Mouse (Mus musculus): ENCODE measurements around the gene Uimc1. TPM values are rescaled to one million over a fixed set of nuclear protein-coding genes. Genes with fewer than 3 reads are reported as not detected.
A peak's percentile ranks its signal among the peaks of the same experiment; 100 is the strongest.

Gene Uimc1
- polyA plus RNA-seq, 1 experiment from 2014 or later = 25.3 TPM

- Histone ChIP-seq H3K36me3 (no peaks in the 10 kb centered on the region), H3K27me3 (peaks cover 64% of the 10 kb centered on the region), H3K9ac (no peak overlapping the region), H3K4me3 (no peak overlapping the region), H3K4me1 (peaks cover 42% of the 10 kb centered on the region), H3K9me3 (replicated peaks) (no peaks in the 10 kb centered on the region), H3K27ac (no peak overlapping the region), H3K4me2 (replicated peaks) (no peak overlapping the region)
- peak; percentile 59 for ATAC-seq (ENCODE audit: low FRiP score)
- 37% methylated on average over 6 of the region's 6 CpGs for WGBS
Observed at GRCm38 (mm10) chr13:55008589-55008988, 91.5 kb downstream of the Uimc1 start.

DNA sequence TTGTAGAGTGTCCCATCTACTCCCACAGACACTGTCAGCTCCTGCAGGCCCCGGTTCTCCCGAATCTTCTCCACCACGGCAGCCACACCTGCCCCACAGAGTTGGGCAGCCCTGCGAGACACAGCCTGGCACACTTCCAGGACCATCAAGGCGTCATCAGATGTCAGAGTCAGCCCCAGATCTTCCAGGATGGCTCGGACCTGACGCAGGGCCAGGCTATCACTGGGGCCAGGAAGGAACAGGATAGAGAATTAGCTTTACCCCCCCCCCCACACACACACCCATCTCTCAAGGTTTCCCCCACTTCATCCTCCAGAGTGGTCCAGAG is 93.7 kb downstream of the Uimc1 start:
- WGBS = 83% methylated on average over 7 of the region's 7 CpGs
- Histone ChIP-seq H3K27me3 (peaks cover 76% of the 10 kb centered on the region), H3K27ac (no peak overlapping the region), H3K4me3 (no peak overlapping the region), H3K36me3 (no peaks in the 10 kb centered on the region), H3K4me2 (replicated peaks) (no peak overlapping the region), H3K9me3 (replicated peaks) (no peaks in the 10 kb centered on the region), H3K9ac (no peak overlapping the region), H3K4me1 (peaks cover 35% of the 10 kb centered on the region)
- no peak for ATAC-seq (ENCODE audit: low FRiP score)

DNA sequence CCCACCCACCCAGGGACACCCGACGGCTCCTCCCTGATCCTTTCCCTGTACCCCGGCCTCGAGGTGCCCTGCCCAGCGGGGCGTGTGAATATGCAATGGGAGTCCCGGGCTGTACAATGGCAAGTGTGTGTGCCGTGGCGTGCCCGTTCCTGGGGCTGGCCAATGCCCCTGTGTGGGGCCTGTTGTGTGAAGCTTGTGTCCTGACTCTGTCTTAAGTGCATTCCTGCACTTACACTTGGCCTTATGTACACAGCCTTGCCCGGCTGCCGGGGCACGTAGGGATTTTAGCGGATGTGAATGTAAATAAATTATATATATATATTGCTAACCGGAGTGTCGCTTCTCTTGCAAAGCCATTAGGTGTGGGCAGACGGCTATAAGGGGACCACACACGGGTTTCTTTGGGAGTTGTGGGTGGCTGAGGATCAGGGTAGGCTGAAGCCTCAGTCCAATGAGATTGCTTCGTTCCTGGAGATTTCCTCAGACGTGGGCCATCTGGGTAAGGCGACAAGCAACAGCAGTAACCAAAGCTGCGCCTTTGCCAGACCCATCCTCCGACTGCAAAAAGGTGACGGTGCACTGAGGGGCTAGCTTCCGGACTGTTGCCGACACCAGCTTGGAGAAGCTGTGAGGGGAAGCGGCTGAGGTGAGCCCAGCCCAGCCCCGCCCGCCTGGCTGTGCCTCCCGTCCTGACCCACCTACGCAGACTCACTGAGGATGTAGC is 94.2 kb downstream of the Uimc1 start:
- Histone ChIP-seq H3K4me3 (no peak overlapping the region), H3K9me3 (replicated peaks) (no peaks in the 10 kb centered on the region), H3K9ac (peak overlapping the region; percentile 32), H3K36me3 (no peaks in the 10 kb centered on the region), H3K27me3 (peaks cover 77% of the 10 kb centered on the region), H3K4me2 (replicated peaks) (no peak overlapping the region), H3K27ac (peak overlapping the region; percentile 7; the same call in 1 of the 2 replicates), H3K4me1 (peaks cover 35% of the 10 kb centered on the region)
- 66% methylated on average over 31 of the region's 31 CpGs for WGBS
- peak; percentile 14; the same call in 1 of the 2 replicates for ATAC-seq (ENCODE audit: low FRiP score)

DNA sequence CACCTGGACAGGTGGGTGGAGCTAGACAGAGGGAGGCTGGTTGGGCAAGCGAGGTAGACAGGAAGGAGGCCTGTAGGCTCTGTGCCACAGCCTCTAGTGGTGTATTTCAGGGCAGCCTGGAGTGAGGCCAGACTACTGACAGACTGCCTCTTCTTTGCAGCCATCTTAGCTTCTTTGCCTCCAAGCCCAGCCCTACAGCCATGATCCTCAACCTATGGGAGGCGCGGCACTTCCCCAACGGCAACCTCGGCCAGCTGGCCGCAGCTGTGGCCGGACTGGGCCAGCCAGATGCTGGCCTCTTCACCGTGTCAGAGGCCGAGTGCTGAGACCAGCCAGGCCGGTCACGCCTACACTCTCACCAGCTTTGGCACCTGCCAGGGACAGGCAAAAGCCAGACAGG is 95.5 kb downstream of the Uimc1 start:
- no peak for ATAC-seq (ENCODE audit: low FRiP score)
- H3K4me1 ChIP-seq = peaks cover 40% of the 10 kb centered on the region
- H3K9ac ChIP-seq = 0 out of 2 replicates have a peak overlapping the region, but pooled peaks have one; percentile 32
- H3K27me3 ChIP-seq = peaks cover 78% of the 10 kb centered on the region
- no peak overlapping the region for H3K27ac ChIP-seq
- H3K4me2 ChIP-seq (replicated peaks) = no peak overlapping the region
- no peaks in the 10 kb centered on the region for H3K36me3 ChIP-seq
- H3K9me3 ChIP-seq (replicated peaks) = no peaks in the 10 kb centered on the region
- WGBS = 75% methylated on average over 11 of the region's 11 CpGs
- no peak overlapping the region for H3K4me3 ChIP-seq

GRCm38 (mm10) chr13:55002090-55002489 is 98.0 kb downstream of the Uimc1 start:
- ATAC-seq (ENCODE audit: low FRiP score) = no peak
- Histone ChIP-seq H3K9ac (no peak overlapping the region), H3K36me3 (no peaks in the 10 kb centered on the region), H3K27ac (no peak overlapping the region), H3K4me3 (no peak overlapping the region), H3K9me3 (replicated peaks) (no peaks in the 10 kb centered on the region), H3K4me1 (peaks cover 30% of the 10 kb centered on the region), H3K4me2 (replicated peaks) (no peak overlapping the region), H3K27me3 (peaks cover 89% of the 10 kb centered on the region)
- 79% methylated on average over 10 of the region's 10 CpGs for WGBS

- peaks cover 24% of the 10 kb centered on the region for H3K4me1 ChIP-seq
- H3K27me3 ChIP-seq = peaks cover 88% of the 10 kb centered on the region
- ATAC-seq (ENCODE audit: low FRiP score) = no peak
- H3K4me3 ChIP-seq = no peak overlapping the region
- no peaks in the 10 kb centered on the region for H3K36me3 ChIP-seq
- H3K27ac ChIP-seq = no peak overlapping the region
- H3K9me3 ChIP-seq (replicated peaks) = no peaks in the 10 kb centered on the region
- 81% methylated on average over 10 of the region's 10 CpGs for WGBS
- H3K4me2 ChIP-seq (replicated peaks) = no peak overlapping the region
- no peak overlapping the region for H3K9ac ChIP-seq
Observed at GRCm38 (mm10) chr13:55000433-55000832, 99.7 kb downstream of the Uimc1 start.

GRCm38 (mm10) chr13:54997568-54997967 is 102.5 kb downstream of the Uimc1 start:
- Histone ChIP-seq H3K36me3 (no peaks in the 10 kb centered on the region), H3K4me1 (peaks cover 44% of the 10 kb centered on the region), H3K9me3 (replicated peaks) (no peaks in the 10 kb centered on the region), H3K27me3 (peaks cover 68% of the 10 kb centered on the region), H3K4me2 (replicated peaks) (no peak overlapping the region), H3K9ac (no peak overlapping the region), H3K4me3 (no peak overlapping the region), H3K27ac (no peak overlapping the region)
- 68% methylated on average over 8 of the region's 8 CpGs for WGBS
- no peak for ATAC-seq (ENCODE audit: low FRiP score)

DNA sequence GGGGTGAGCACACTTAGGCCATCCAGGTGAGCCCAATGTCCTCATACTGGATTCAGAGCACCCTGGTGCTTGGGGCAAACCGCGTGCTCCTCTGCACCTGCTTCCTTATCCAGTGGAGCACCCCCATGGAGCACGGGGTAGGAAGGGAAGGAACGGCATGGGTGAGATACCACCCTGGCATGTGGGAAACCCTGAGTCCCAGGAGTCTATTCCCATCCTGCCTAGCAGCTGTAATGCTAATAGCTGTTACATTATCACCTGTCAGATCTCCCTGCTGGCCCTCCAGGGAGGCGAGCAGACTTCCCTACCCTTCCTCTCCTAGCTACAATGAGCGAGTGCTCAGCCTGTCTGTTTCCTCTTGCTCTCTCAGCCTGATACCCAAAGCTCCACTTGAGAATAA is 104.9 kb downstream of the Uimc1 start:
- Histone ChIP-seq H3K4me3 (no peak overlapping the region), H3K9me3 (replicated peaks) (no peaks in the 10 kb centered on the region), H3K4me1 (peaks cover 44% of the 10 kb centered on the region), H3K36me3 (no peaks in the 10 kb centered on the region), H3K27ac (peak overlapping the region; percentile 83), H3K27me3 (peaks cover 67% of the 10 kb centered on the region), H3K4me2 (replicated peaks) (no peak overlapping the region), H3K9ac (no peak overlapping the region)
- peak; percentile 27; the same call in 1 of the 2 replicates for ATAC-seq (ENCODE audit: low FRiP score)
- WGBS = 49% methylated on average over 6 of the region's 6 CpGs

GRCm38 (mm10) chr13:54994576-54994975 is 105.5 kb downstream of the Uimc1 start:
- 6% methylated on average over 4 of the region's 4 CpGs for WGBS

GRCm38 (mm10) chr13:54992215-54992614 is 107.9 kb downstream of the Uimc1 start:
- 79% methylated on average over 7 of the region's 7 CpGs for WGBS
- peaks cover 65% of the 10 kb centered on the region for H3K27me3 ChIP-seq

More at GRCm38 (mm10) chr13:54994576-54994975, 105.5 kb downstream of the Uimc1 start:
- Histone ChIP-seq H3K4me1 (peaks cover 48% of the 10 kb centered on the region), H3K9me3 (replicated peaks) (no peaks in the 10 kb centered on the region), H3K9ac (no peak overlapping the region), H3K27me3 (peaks cover 66% of the 10 kb centered on the region), H3K27ac (peak overlapping the region; percentile 83), H3K4me3 (no peak overlapping the region), H3K4me2 (replicated peaks) (no peak overlapping the region), H3K36me3 (no peaks in the 10 kb centered on the region)
- ATAC-seq (ENCODE audit: low FRiP score) = peak; percentile 63

DNA sequence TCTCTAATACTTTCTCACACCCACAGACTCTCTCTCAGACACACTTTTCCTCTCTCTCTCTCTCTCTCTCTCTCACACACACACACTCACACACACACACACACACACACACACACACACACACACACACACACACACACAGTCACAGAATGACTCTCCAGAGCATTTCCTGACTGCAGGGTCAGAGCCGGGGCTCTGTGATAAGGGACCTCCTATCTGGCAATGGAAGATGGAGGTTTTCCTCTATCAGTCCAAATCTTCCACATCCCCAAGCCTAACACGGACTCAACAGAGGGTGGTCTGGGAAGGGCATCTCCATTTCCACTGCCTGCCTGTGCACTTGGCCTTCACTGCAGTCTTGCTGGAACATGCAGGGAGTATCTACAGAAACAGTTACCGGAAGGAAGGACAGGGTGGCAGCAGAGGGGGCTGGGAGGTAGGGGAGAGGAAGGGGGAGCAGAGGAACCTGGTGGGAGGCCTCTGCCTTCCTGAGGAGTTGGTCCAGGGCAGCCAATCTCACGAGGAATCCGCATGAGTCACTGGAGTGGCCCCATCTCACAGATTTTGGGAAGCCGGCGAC is 111.8 kb downstream of the Uimc1 start:
- H3K9me3 ChIP-seq (replicated peaks) = no peaks in the 10 kb centered on the region

More at GRCm38 (mm10) chr13:54992215-54992614, 107.9 kb downstream of the Uimc1 start:
- Histone ChIP-seq H3K9ac (no peak overlapping the region), H3K27ac (no peak overlapping the region), H3K9me3 (replicated peaks) (no peaks in the 10 kb centered on the region), H3K4me3 (no peak overlapping the region), H3K4me2 (replicated peaks) (no peak overlapping the region), H3K4me1 (peaks cover 60% of the 10 kb centered on the region), H3K36me3 (no peaks in the 10 kb centered on the region)
- no peak for ATAC-seq (ENCODE audit: low FRiP score)

GRCm38 (mm10) chr13:54987405-54987804 is 112.7 kb downstream of the Uimc1 start:
- H3K9ac ChIP-seq = no peak overlapping the region
- WGBS = 49% methylated on average over 9 of the region's 9 CpGs
- peak; percentile 64 for ATAC-seq (ENCODE audit: low FRiP score)
- no peaks in the 10 kb centered on the region for H3K9me3 ChIP-seq (replicated peaks)
- no peaks in the 10 kb centered on the region for H3K36me3 ChIP-seq
- peaks cover 40% of the 10 kb centered on the region for H3K4me1 ChIP-seq
- H3K4me2 ChIP-seq (replicated peaks) = no peak overlapping the region
- peaks cover 84% of the 10 kb centered on the region for H3K27me3 ChIP-seq
- no peak overlapping the region for H3K4me3 ChIP-seq
- no peak overlapping the region for H3K27ac ChIP-seq

More for the DNA sequence above, 111.8 kb downstream of the Uimc1 start:
- Histone ChIP-seq H3K4me2 (replicated peaks) (no peak overlapping the region), H3K27ac (0 out of 2 replicates have a peak overlapping the region, but pooled peaks have one; percentile 12), H3K27me3 (peaks cover 78% of the 10 kb centered on the region), H3K4me3 (no peak overlapping the region), H3K4me1 (peaks cover 46% of the 10 kb centered on the region), H3K9ac (no peak overlapping the region), H3K36me3 (no peaks in the 10 kb centered on the region)
- ATAC-seq (ENCODE audit: low FRiP score) = no peak
- 53% methylated on average over 7 of the region's 7 CpGs for WGBS

DNA sequence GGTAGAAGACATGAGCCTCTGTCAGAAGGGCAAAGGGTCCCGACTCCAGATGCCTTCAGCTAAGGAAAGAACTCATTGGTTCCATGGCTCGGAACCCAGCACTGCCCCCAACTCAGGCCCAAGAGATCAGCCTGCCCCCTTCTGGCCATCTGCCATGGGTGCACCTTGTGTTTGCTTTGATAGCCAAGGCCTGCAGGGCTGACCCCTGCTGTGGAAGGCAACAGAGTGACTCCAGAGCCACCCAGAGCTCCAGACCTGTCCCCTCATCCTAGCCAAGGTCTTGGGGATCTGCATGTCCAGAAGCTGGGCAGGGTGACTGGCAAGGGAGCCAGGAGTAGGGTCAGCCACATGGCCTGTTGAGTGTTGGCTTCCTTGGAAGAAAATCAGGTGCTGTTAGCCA is 116.5 kb downstream of the Uimc1 start:
- Histone ChIP-seq H3K27me3 (peaks cover 82% of the 10 kb centered on the region), H3K9ac (no peak overlapping the region), H3K4me1 (peaks cover 47% of the 10 kb centered on the region), H3K36me3 (no peaks in the 10 kb centered on the region), H3K4me2 (replicated peaks) (no peak overlapping the region), H3K9me3 (replicated peaks) (no peaks in the 10 kb centered on the region), H3K27ac (no peak overlapping the region), H3K4me3 (no peak overlapping the region)
- WGBS = 59% methylated on average over 2 of the region's 2 CpGs
- no peak for ATAC-seq (ENCODE audit: low FRiP score)
